Mouse (Mus musculus): ENCODE measurements around the gene Klf5. TPM values are rescaled to one million over a fixed set of nuclear protein-coding genes. Genes with fewer than 3 reads are reported as not detected.

Gene Klf5
- polyA plus RNA-seq, 1 experiment: not detected

DNA sequence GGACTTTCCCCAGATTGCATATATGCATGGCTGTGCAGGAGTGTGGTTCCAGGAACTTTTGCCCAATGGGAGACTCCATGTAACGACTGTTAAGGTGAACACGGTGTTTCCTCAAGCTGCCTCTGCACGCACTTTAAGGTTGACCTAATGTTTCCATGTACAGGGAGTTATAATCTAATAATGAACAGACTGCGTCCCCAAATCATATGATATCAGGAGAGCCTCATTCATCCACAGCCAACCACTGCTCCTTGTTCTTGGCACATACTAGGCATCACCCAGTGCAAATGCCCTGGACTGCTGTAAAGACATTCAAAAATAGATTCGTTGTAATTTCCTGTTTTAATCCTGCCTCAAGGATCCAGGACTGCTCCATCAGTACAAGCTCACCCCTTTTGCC is 64.5 kb downstream of the Klf5 start:
- Histone ChIP-seq H3K4me1 (ENCODE audit: control insufficient read depth, insufficient read depth, low read length) (no peaks in the 10 kb centered on the region), H3K27ac (ENCODE audit: insufficient read depth, low read depth, low read length) (no peak overlapping the region)
- no peak for TF ChIP-seq CTCF (IDR thresholded peaks at IDR 0.05; ENCODE audit: low read depth, low read length)
- TF ChIP-seq POLR2A (IDR thresholded peaks at IDR 0.05; ENCODE audit: borderline replicate concordance, low read depth, low read length): no peak

GRCm38 (mm10) chr14:99364007-99364784 is 65.7 kb downstream of the Klf5 start:
- H3K4me1 ChIP-seq (ENCODE audit: control insufficient read depth, insufficient read depth, low read length): no peaks in the 10 kb centered on the region
- H3K27ac ChIP-seq (ENCODE audit: insufficient read depth, low read depth, low read length): no peak overlapping the region
- no peak overlapping the region for H3K4me3 ChIP-seq (ENCODE audit: insufficient read depth, low read length)
- TF ChIP-seq CTCF (IDR thresholded peaks at IDR 0.05; ENCODE audit: low read depth, low read length): no peak
- TF ChIP-seq POLR2A (IDR thresholded peaks at IDR 0.05; ENCODE audit: borderline replicate concordance, low read depth, low read length): no peak

More for the DNA sequence above, 64.5 kb downstream of the Klf5 start:
- no peak overlapping the region for H3K4me3 ChIP-seq (ENCODE audit: insufficient read depth, low read length)

Other genes starting within 250 kb of the Klf5 start
- gene Pibf1, start 199.3 kb upstream of the Klf5 start, polyA plus RNA-seq (2012; ENCODE audit: insufficient read depth, insufficient read length, missing spikeins): 11.7 and 13.0 TPM in 2 replicates
- 13.7 and 16.0 TPM in 2 replicates for gene Dis3, start 198.9 kb upstream of the Klf5 start, polyA plus RNA-seq (2012; ENCODE audit: insufficient read depth, insufficient read length, missing spikeins)